Mouse (Mus musculus) left cerebral cortex, postnatal 25 days (tissue): Measurements from ENCODE around the gene Thbs3. TPM values are rescaled to one million over a fixed set of nuclear protein-coding genes. Genes with fewer than 3 reads are reported as not detected.

Experiments used
- DNase-seq, 2 experiments: peaks; one replicate each; pipeline ENCODE4 v3.0.0; 2022; ENCODE audit warnings: low spot score in 2 of 2, mixed read lengths in 1 of 2
- intact Hi-C: fragments of 180-260 bp; cut with DNase I; formaldehyde crosslinking; loops from one replicate; pipeline ENCODE4 v1.15.1; 2025
- total RNA-seq, 2 experiments: library from RNA; stranded (reverse); gene quantifications; 2 replicates each; pipeline ENCODE4 v1.2.3; 2021

The Thbs3 gene
- 10 to 100 TPM; 23.6 to 26.5 TPM for total RNA-seq

GRCm38 (mm10) chr3:89214681-89215411 lies at the start of gene Thbs3:
TSS of gene Thbs3 (plus strand) at chr3:89215180.
- DNase-seq = no peak
- intact Hi-C loops = loop anchor here (5.0 to 10.0 kb wide), 2 partner anchors 123 to 270 kb away; partner anchors contain the start of gene Rusc1

GRCm38 (mm10) chr3:89165268-89165870 lies 49.6 kb upstream of the Thbs3 start:
- DNase-seq = no peak
- intact Hi-C loops = loop anchor here (2.0 kb wide), 1 partner anchor 75 kb away; no protein-coding TSS in a partner anchor

- no peak for DNase-seq
- intact Hi-C loops = no loop called here
Measured at GRCm38 (mm10) chr3:89166945-89167344, 48.0 kb upstream of the Thbs3 start.

- no peak for DNase-seq
- intact Hi-C loops = no loop called here
Measured at GRCm38 (mm10) chr3:89174844-89175243, 40.1 kb upstream of the Thbs3 start.

- no peak for DNase-seq
- intact Hi-C loops = no loop called here
Measured at GRCm38 (mm10) chr3:89175544-89175943, 39.4 kb upstream of the Thbs3 start.

- DNase-seq = no peak
- intact Hi-C loops = no loop called here
Measured at GRCm38 (mm10) chr3:89176421-89176820, 38.6 kb upstream of the Thbs3 start.

- intact Hi-C loops = no loop called here
- peak; percentile 89 to 98 for DNase-seq
Measured at GRCm38 (mm10) chr3:89177242-89178106, 37.5 kb upstream of the Thbs3 start, which contains the start of gene Scamp3. TSS of gene Scamp3 (plus strand) at chr3:89177473.

GRCm38 (mm10) chr3:89178107-89178385 lies 36.9 kb upstream of the Thbs3 start:
- intact Hi-C loops = no loop called here
- no peak for DNase-seq

GRCm38 (mm10) chr3:89179056-89179455 lies 35.9 kb upstream of the Thbs3 start:
- intact Hi-C loops = no loop called here
- no peak for DNase-seq

GRCm38 (mm10) chr3:89181749-89182500 lies 33.1 kb upstream of the Thbs3 start:
- intact Hi-C loops = no loop called here
- no peak for DNase-seq

GRCm38 (mm10) chr3:89182531-89183057 lies 32.4 kb upstream of the Thbs3 start:
- intact Hi-C loops = no loop called here
- DNase-seq = no peak

GRCm38 (mm10) chr3:89183058-89183958 lies 31.7 kb upstream of the Thbs3 start, which contains the start of gene Fam189b:
TSS of gene Fam189b (plus strand) at chr3:89183143.
- DNase-seq = peak; percentile 91 to 97
- intact Hi-C loops = no loop called here

GRCm38 (mm10) chr3:89183959-89184315 lies 31.0 kb upstream of the Thbs3 start:
- intact Hi-C loops = no loop called here
- DNase-seq = no peak

GRCm38 (mm10) chr3:89187197-89187596 lies 27.8 kb upstream of the Thbs3 start:
- no peak for DNase-seq
- intact Hi-C loops = no loop called here

GRCm38 (mm10) chr3:89187690-89188477 lies 27.1 kb upstream of the Thbs3 start:
- intact Hi-C loops = no loop called here

GRCm38 (mm10) chr3:89188478-89188875 lies 26.5 kb upstream of the Thbs3 start:
- intact Hi-C loops = no loop called here
- DNase-seq = no peak

More at GRCm38 (mm10) chr3:89187690-89188477, 27.1 kb upstream of the Thbs3 start:
- no peak for DNase-seq

- intact Hi-C loops = no loop called here
- DNase-seq = no peak
Measured at GRCm38 (mm10) chr3:89190436-89190835, 24.5 kb upstream of the Thbs3 start.

GRCm38 (mm10) chr3:89193351-89193750 lies 21.6 kb upstream of the Thbs3 start:
- intact Hi-C loops = no loop called here
- DNase-seq = no peak
